Mouse (Mus musculus): Measurements from ENCODE around the gene Ptpn6. TPM values are rescaled to one million over a fixed set of nuclear protein-coding genes. Genes with fewer than 3 reads are reported as not detected.
A peak's percentile ranks its signal among the peaks of the same experiment; 100 is the strongest.

Ptpn6 gene
- polyA plus RNA-seq, 1 experiment from 2014 or later, result 4.0 TPM

DNA sequence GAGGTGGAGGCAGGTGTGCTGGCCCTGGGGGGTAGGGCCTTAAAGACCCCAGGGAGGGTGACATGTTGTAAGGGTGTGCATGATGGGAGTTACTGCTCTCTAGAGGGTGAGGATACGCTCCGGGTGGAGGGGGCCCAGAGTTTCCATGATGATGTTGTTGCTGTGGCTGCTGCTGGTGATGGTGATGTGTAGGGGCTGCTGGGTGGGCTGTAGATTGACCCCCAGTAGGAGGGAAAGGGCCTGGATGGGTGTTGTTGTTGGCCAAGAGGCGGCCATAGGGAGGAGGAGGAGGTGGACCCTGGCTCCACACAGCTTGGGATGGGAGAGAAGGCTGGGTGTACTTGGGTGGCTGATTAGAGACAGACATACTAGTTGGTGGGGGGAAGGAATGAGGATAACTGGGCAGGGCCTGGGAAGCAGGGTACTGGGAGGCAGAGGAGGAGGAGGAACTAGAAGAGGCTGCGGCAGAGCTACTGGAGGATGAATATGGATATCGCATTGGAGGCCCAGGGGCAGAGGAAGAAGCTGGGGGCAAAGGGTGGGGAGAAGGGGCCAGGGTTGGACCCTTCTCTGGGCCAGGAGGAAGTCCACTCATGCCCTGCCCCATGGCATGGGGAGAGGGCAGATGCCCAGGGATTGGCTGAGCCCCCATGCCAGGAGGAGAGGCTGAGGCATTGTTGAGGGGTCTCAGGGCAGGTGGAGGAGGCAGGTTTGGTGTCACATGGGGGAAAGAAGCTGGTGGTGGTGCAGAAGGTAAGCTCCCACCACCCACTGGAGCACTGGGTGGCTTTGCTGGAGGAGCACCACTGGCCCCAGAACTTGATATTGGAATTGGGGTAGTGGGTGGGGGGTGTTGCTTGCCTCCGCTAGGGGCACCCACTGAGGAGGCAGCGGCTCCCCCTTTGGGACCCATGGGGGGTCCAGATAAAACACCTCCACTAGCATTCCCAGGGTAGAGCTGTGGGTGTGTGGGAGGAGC is 8.4 kb upstream of the Ptpn6 start:
- WGBS, result 91% methylated on average over 7 of the region's 7 CpGs
- no peak for ATAC-seq

GRCm38 (mm10) chr6:124746296-124746605 is 7.7 kb upstream of the Ptpn6 start:
- Histone ChIP-seq H3K27ac (ENCODE audit: low read length) (peak overlapping the region; percentile 88), H3K9me3 (replicated peaks; ENCODE audit: control insufficient read depth, low read length, poor library complexity, severe bottlenecking) (no peaks in the 10 kb centered on the region), H3K27me3 (ENCODE audit: control insufficient read depth, insufficient read depth, low read depth, low read length) (no peaks in the 10 kb centered on the region), H3K36me3 (ENCODE audit: control insufficient read depth, insufficient read depth, low read length) (peaks cover 38% of the 10 kb centered on the region), H3K4me1 (ENCODE audit: control insufficient read depth, insufficient read depth, low read length) (peaks cover 21% of the 10 kb centered on the region), H3K4me2 (ENCODE audit: low read length) (peak overlapping the region; percentile 96), H3K9ac (ENCODE audit: low read depth, low read length) (peak overlapping the region; percentile 86), H3K4me3 (ENCODE audit: low read depth, low read length) (peak overlapping the region; percentile 48)
- WGBS, result 16% methylated on average over 8 of the region's 8 CpGs
- no peak; the same call in none of the 2 replicates for ATAC-seq

More for the DNA sequence above, 8.4 kb upstream of the Ptpn6 start:
- Histone ChIP-seq H3K9ac (ENCODE audit: low read depth, low read length) (peak overlapping the region; percentile 86), H3K4me2 (ENCODE audit: low read length) (peak overlapping the region; percentile 96; the same call in 1 of the 2 replicates), H3K27me3 (ENCODE audit: control insufficient read depth, insufficient read depth, low read depth, low read length) (no peaks in the 10 kb centered on the region), H3K9me3 (replicated peaks; ENCODE audit: control insufficient read depth, low read length, poor library complexity, severe bottlenecking) (no peaks in the 10 kb centered on the region), H3K4me3 (ENCODE audit: low read depth, low read length) (no peak overlapping the region), H3K27ac (ENCODE audit: low read length) (no peak overlapping the region; the same call in 1 of the 2 replicates), H3K4me1 (ENCODE audit: control insufficient read depth, insufficient read depth, low read length) (peaks cover 15% of the 10 kb centered on the region), H3K36me3 (ENCODE audit: control insufficient read depth, insufficient read depth, low read length) (peaks cover 38% of the 10 kb centered on the region)

DNA sequence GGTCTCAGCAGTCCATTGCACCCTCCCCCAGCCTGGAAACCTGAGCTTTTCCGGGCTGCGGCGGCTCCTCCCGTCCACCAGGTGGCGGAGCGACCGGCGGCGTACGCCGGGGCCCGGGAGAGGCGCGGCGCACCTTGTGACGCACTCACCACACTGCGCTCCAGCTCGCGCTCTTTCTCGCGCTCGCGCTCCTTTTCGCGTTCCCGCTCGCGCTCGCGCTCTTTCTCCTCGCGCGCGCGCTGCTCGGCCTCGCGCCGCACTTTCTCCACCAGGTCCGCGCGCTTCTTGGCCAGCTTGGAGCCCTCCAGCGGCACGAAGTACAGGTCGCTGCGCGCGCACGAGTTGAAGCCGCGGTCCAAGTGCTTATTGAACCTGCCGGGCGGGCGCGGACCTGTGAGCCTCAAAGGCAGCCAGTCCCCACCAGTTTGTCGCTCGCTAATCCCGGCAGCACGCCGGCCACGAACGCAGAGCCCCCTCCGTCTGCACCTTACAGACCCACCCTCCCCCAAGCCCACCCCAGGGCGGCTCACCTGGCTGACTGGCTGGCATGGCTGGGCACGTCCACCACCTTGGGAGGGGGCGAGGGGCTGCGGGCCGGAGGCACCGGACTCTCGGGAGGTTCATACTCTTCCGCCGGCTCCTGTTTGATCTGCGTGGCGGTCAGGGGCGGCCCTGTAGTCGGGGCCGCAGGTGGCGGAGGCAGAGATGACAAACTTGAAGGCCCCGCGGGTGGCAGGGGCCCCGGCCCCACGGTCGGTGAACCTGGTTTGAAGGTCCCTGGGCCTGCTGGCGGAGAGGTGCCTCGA is 7.2 kb upstream of the Ptpn6 start:
- H3K9ac ChIP-seq (ENCODE audit: low read depth, low read length), result peak overlapping the region; percentile 86
- peak overlapping the region; percentile 48 for H3K4me3 ChIP-seq (ENCODE audit: low read depth, low read length)
- H3K9me3 ChIP-seq (replicated peaks; ENCODE audit: control insufficient read depth, low read length, poor library complexity, severe bottlenecking), result no peaks in the 10 kb centered on the region
- under 1% methylated on average over 84 of the region's 85 CpGs for WGBS
- ATAC-seq, result peak; percentile 82
- H3K4me2 ChIP-seq (ENCODE audit: low read length), result peak overlapping the region; percentile 96
- H3K27ac ChIP-seq (ENCODE audit: low read length), result peak overlapping the region; percentile 88
- H3K4me1 ChIP-seq (ENCODE audit: control insufficient read depth, insufficient read depth, low read length), result peaks cover 21% of the 10 kb centered on the region
- peaks cover 38% of the 10 kb centered on the region for H3K36me3 ChIP-seq (ENCODE audit: control insufficient read depth, insufficient read depth, low read length)
- no peaks in the 10 kb centered on the region for H3K27me3 ChIP-seq (ENCODE audit: control insufficient read depth, insufficient read depth, low read depth, low read length)

DNA sequence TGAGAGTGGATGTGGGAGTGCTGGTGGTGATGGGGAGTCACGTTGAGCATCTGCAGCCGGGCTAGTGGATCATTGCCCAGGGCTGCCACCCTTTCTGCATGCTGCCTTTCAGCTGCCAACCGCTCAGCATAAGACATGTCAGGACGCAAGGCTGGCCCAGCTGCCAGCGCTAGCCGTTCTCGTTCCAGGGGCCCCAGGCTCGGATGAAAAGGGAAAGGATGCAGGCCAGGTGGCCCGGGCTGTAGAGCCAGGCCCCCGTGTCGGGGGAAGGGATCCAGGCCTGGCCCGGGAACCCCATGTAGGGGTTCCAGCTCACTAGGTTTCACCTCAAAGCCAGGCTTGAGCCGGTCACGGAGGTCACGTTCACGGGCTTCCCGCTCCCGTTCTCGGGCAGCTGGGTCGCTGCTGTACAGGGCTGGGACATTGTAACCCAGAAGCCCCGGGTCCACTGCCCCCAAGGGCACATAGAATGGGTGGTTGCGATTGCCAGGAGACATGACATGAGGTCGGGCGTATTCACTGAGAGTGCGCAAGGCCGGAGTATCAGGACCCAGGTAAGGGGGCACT is 6.3 kb upstream of the Ptpn6 start:
- no peaks in the 10 kb centered on the region for H3K9me3 ChIP-seq (replicated peaks; ENCODE audit: control insufficient read depth, low read length, poor library complexity, severe bottlenecking)
- WGBS, result 76% methylated on average over 26 of the region's 26 CpGs
- peak overlapping the region; percentile 88 for H3K27ac ChIP-seq (ENCODE audit: low read length)
- peaks cover 24% of the 10 kb centered on the region for H3K4me1 ChIP-seq (ENCODE audit: control insufficient read depth, insufficient read depth, low read length)
- H3K36me3 ChIP-seq (ENCODE audit: control insufficient read depth, insufficient read depth, low read length), result peaks cover 38% of the 10 kb centered on the region
- ATAC-seq, result no peak; the same call in 1 of the 2 replicates
- H3K4me2 ChIP-seq (ENCODE audit: low read length), result peak overlapping the region; percentile 96
- H3K9ac ChIP-seq (ENCODE audit: low read depth, low read length), result peak overlapping the region; percentile 86
- peak overlapping the region; percentile 48; the same call in 1 of the 2 replicates for H3K4me3 ChIP-seq (ENCODE audit: low read depth, low read length)
- H3K27me3 ChIP-seq (ENCODE audit: control insufficient read depth, insufficient read depth, low read depth, low read length), result no peaks in the 10 kb centered on the region

DNA sequence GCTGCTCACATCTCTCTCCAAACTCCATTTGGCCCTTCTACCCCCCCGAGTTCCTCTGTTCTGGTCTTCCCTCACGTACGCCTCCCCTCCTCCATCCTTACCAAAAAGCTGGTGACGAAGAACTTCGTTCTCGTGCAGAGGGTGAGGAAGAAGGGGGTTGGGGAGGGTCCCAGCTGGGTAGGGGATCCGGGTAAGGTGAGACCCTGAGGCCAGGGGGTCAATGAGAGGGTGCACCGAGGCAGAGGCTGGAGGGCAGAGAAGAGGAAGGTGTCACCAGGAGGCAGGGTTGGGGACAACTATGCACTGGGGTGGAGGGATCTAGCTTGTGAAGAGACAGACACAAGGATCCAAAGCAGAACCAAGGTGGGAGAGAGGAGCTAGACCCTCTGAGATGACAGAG is 5.1 kb upstream of the Ptpn6 start:
- Histone ChIP-seq H3K4me1 (ENCODE audit: control insufficient read depth, insufficient read depth, low read length) (peaks cover 36% of the 10 kb centered on the region), H3K4me3 (ENCODE audit: low read depth, low read length) (no peak overlapping the region), H3K4me2 (ENCODE audit: low read length) (no peak overlapping the region), H3K9ac (ENCODE audit: low read depth, low read length) (no peak overlapping the region), H3K36me3 (ENCODE audit: control insufficient read depth, insufficient read depth, low read length) (peaks cover 33% of the 10 kb centered on the region), H3K27me3 (ENCODE audit: control insufficient read depth, insufficient read depth, low read depth, low read length) (no peaks in the 10 kb centered on the region), H3K27ac (ENCODE audit: low read length) (no peak overlapping the region), H3K9me3 (replicated peaks; ENCODE audit: control insufficient read depth, low read length, poor library complexity, severe bottlenecking) (no peaks in the 10 kb centered on the region)
- ATAC-seq, result no peak
- WGBS, result 93% methylated on average over 8 of the region's 8 CpGs

DNA sequence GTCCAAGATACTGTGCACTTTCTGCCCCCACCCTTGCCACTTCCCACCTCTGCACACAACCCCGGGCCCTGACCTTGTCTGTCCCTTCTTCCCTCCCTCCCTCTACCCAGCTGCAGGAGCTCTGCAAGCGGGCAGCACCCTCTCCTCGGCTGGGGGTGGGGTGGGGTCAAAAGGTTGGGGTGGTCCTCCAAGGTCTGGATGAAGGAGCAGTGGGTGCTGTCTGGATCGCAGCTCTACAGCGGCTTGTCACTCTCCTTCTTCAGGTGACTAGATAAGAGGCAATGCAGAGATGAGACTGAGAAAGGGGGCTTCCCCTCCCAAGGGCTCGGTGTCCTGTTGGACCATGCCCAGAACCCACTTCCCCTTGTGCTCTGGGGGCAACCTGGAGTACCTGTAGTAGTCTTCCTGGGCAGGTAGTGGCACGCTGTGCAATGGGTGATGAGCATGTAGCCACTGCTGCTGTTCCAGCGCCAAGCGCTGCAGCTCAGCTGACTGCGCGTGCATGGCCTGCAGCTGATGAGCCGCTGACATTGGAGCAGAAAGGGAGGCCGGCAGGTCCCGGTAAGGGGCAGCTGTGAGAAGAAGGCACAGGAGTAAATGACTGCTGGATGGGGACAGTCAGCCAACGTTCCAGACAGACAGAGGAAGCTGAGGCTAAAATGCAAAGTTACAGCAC is 4.5 kb upstream of the Ptpn6 start:
- Histone ChIP-seq H3K27me3 (ENCODE audit: control insufficient read depth, insufficient read depth, low read depth, low read length) (no peaks in the 10 kb centered on the region), H3K4me1 (ENCODE audit: control insufficient read depth, insufficient read depth, low read length) (peaks cover 38% of the 10 kb centered on the region), H3K4me2 (ENCODE audit: low read length) (no peak overlapping the region), H3K27ac (ENCODE audit: low read length) (no peak overlapping the region; the same call in 1 of the 2 replicates), H3K9ac (ENCODE audit: low read depth, low read length) (no peak overlapping the region), H3K36me3 (ENCODE audit: control insufficient read depth, insufficient read depth, low read length) (peaks cover 33% of the 10 kb centered on the region), H3K4me3 (ENCODE audit: low read depth, low read length) (no peak overlapping the region), H3K9me3 (replicated peaks; ENCODE audit: control insufficient read depth, low read length, poor library complexity, severe bottlenecking) (no peaks in the 10 kb centered on the region)
- ATAC-seq, result no peak
- WGBS, result 93% methylated on average over 15 of the region's 15 CpGs

DNA sequence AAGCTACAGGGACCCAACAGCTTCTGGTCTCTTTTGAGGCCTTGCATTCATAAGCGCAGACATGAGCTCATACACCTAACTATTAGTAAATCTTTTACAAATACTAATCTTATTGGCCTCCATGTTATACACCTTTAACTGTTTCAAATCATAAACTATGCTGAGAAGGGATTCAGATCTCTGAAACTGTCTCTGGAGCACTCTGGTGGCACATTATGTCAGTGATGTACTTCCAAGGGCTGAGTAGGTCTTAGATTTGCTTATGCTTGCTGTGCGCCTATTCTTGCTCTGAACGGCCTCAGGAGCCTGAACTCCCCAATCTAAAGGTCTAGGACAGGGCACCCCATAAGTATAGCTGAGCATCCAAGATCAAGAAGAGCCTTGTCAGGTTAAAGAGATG is 3.3 kb upstream of the Ptpn6 start:
- Histone ChIP-seq H3K4me3 (ENCODE audit: low read depth, low read length) (peak overlapping the region; percentile 71), H3K4me2 (ENCODE audit: low read length) (peak overlapping the region; percentile 79), H3K9ac (ENCODE audit: low read depth, low read length) (peak overlapping the region; percentile 56; the same call in 1 of the 2 replicates), H3K9me3 (replicated peaks; ENCODE audit: control insufficient read depth, low read length, poor library complexity, severe bottlenecking) (no peaks in the 10 kb centered on the region), H3K27ac (ENCODE audit: low read length) (peak overlapping the region; percentile 94), H3K27me3 (ENCODE audit: control insufficient read depth, insufficient read depth, low read depth, low read length) (no peaks in the 10 kb centered on the region), H3K36me3 (ENCODE audit: control insufficient read depth, insufficient read depth, low read length) (peaks cover 24% of the 10 kb centered on the region), H3K4me1 (ENCODE audit: control insufficient read depth, insufficient read depth, low read length) (peaks cover 38% of the 10 kb centered on the region)
- 66% methylated on average over 3 of the region's 3 CpGs for WGBS
- no peak for ATAC-seq

Data from midbrain, embryonic 16.5 days (tissue).